Mouse (Mus musculus): Measurements from ENCODE around the gene Gpr137.

Gpr137 gene

GRCm38 (mm10) chr19:6972247-6972917, 30.1 kb upstream of the Gpr137 start:
- DNase-seq = no peak

GRCm38 (mm10) chr19:6971644-6972043, 29.4 kb upstream of the Gpr137 start:
- DNase-seq = no peak

DNA sequence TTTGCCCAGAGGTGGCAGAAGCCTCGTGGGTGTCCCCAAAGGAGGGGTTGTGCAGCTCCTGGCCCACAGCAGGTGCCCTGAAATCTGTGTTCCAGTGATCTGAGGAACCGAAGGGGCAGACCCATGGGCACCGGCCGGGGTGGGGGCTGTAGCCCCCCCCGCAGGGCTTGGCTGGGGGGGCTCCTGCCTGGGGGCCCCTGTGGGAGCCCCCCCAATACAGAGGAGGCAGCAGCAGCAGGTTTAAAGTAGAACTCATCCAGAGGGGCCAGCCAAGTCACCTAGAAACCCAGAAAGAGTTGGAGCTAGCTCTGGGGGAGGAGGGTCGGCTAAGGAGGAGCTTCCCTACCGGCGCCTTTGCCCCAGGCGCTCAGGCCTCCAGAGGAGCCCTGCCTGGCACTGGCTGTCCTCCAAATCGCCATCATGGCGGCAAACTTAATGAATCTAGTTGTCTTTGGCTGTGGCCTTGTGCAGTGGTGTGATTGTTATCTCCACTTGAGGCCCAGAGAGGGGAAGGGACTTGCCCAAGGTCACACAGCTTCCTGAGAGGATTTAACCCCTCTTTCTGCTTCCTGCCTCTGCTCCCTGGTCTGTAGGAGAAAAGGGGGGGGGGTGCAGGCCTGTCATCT, 28.3 kb upstream of the Gpr137 start:
- DNase-seq = no peak

GRCm38 (mm10) chr19:6969665-6970381, 27.5 kb upstream of the Gpr137 start:
- no peak for DNase-seq

DNA sequence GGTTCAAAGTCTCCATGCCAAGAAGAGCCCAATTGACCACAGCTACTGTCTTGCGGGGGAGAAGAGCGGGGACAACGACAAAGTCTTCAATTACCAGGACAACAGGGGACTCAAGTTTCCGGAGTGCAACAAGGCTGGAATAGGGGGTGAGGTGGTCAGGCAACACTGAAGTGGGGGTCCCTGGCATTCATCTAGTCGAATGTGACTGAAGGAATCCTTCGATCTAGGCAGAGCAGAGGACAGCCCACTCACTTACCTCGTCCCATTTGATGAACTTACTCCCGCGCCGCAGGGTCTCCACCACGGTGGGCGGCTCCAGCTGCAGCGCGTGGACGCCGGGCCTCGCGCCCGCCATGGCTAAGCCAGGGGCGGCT, 27.0 kb upstream of the Gpr137 start:
- DNase-seq = no peak

- DNase-seq = no peak
Observed at GRCm38 (mm10) chr19:6968491-6969271, 26.4 kb upstream of the Gpr137 start.

DNA sequence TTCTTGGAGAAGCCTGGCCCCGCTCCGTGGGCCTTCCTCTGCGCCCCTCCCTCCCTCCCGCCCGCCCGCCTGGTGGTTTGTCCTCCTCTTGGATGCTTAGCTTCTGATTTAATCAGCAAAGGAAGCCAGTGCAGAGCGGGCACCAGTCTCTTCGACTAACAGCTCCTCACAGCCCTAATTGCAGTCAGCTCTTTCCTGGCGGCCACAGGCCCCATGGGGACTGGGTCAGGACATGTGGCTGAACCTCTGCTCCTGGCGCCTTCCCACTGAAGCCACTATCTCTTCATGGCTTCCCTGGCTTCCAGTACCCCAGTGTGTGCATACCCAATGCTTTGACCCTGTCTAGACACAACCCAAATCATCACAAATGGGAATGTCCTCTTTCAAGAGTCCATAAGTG, 14.2 kb upstream of the Gpr137 start:
- no peak for DNase-seq

DNA sequence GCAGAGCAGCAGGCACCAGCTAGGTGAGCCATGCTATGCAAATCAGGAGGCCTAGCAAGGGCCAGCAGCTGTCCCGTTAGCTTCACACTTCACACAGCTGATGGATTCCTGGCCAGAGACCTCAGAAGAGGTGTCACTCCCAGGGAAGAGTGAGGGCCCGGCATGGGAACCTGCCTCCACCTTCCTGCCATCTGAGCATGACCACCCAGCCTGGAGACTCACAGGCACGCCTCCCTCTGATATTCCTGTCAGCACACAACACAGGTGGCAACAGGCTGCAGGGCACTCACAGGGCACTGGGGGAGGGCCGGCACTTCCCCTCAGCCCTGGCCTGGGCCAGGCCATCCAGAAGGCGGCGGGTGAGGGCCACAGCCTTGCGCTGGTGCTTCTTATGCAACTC, 13.1 kb upstream of the Gpr137 start:
- no peak for DNase-seq

DNA sequence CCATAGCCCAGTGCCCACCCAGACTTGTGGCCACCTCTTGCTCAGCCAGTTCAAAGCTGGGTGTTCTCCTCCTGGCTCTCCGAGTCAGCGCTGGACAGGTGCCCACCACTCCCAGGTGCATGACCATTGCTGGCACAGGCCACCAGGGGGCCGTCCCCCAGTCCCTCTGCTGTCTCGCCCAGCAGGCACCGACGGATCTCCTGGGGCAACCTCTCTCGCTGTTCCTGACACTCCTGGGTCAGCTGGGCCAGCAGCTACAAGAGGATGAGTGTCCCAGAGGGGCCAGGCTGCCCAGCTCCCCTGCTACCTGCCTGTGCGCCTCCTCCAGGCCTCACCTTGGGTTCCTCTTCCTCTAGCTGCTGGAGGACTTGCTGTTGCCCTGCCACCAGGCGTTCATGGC, 11.8 kb upstream of the Gpr137 start:
- DNase-seq = no peak

GRCm38 (mm10) chr19:6952712-6953037, 10.4 kb upstream of the Gpr137 start:
- no peak for DNase-seq

GRCm38 (mm10) chr19:6951994-6952711, 9.9 kb upstream of the Gpr137 start:
- DNase-seq = peak; percentile 69

GRCm38 (mm10) chr19:6951381-6951968, 9.2 kb upstream of the Gpr137 start:
- peak; percentile 97 for DNase-seq

- peak; percentile 56 for DNase-seq
Observed at GRCm38 (mm10) chr19:6950613-6951153, 8.4 kb upstream of the Gpr137 start.

DNA sequence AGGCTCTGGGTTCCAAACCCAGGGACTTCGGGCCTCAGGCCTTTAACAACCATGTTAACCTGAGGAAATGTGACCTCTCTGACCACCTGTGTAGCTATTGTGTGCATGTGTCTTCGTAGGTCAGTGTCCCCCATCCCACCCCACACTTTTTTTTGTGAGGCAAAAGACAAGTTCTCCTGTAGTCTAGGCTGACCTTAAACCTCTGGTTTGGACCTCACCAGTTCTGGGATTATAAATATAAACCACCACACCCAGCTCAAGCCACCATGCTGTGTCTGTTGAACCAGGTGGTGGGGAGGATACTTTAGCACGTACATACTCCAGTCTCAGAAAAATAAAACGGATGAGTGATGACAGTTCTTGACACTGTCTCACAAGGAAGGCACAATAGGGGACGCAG, 7.7 kb upstream of the Gpr137 start:
- no peak for DNase-seq

DNA sequence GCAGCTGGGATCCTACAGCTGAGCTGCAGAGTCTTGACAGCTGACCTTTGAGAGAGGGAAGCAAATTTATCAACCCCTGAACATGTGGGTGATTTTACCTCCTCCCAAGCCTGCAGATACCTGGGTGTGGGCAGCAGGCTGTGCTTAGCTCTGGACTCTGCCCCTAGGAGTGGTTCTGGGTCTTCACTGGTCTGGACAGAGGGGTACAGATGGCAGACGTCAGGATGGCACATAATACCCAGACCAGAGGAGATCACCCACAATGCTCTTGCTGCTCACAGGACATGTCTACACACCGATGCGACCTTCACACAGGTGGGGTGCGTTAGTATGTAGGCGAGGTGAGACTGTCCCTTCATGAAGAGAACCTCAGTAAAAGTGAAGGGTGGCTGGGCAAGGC, 7.3 kb upstream of the Gpr137 start:
- no peak for DNase-seq

DNA sequence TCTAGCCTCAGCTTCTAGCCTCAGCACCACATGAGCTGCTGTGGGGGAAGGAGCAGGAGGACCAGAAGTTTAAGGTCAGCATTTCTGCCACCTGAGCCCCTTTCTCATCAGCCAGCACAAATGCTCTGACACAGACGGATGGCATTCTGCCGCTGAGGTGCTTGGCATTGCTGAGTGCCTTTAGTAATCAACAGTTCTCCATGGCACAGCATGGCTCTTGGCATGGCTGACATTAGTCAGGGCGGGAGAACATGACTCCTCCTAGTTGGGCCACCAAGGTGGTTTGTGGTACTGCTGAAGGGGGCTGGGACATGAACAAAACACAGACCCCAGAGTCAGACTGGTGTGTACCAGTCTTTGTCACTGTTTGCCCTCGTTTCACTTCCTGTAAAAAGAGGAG, 5.9 kb upstream of the Gpr137 start:
- DNase-seq = no peak

GRCm38 (mm10) chr19:6947742-6948141, 5.5 kb upstream of the Gpr137 start:
- no peak for DNase-seq

- no peak for DNase-seq
Observed at GRCm38 (mm10) chr19:6943709-6944108, 1.4 kb upstream of the Gpr137 start.

DNA sequence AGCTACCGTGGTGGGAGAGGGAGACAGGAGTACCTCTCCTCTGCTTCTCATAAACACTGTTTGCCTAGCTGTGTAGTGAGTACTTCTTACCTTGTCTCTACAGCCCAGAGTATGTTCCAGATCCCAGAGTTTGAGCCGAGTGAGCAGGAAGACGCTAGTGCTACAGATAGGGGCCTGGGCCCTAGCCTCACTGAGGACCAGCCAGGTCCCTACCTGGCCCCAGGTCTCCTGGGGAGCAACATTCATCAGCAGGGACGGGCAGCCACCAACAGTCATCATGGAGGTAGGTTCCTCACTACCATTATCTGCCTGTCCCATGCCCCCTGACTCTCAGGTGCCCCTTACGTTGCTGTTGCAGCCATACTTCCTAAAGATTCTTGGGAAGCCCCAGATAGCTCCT, 484 bp upstream of the Gpr137 start:
- no peak for DNase-seq

- DNase-seq = peak; percentile 92
Observed at GRCm38 (mm10) chr19:6941372-6942248, 670 bp downstream of the Gpr137 start, which contains the start of gene Bad. TSS of gene Bad (plus strand) at chr19:6941861.
